Mouse (Mus musculus) hindbrain, embryonic 14.5 days (tissue): ENCODE measurements at regions not wholly inside any gene's neighbourhood (a gene's known extent, or its start where the extent isn't known, plus 50 kb on each side); places are given as distances from the start of the nearest gene placed in this dataset.
A peak's percentile ranks its signal among the peaks of the same experiment; 100 is the strongest.

Experiments
- ATAC-seq: fragments of 200-750 bp; cut with Nextera tagmentation; 2 replicates; pipeline ENCODE4 v1.8.0; 2017; ENCODE audit warnings: moderate number of reproducible peaks, mild to moderate bottlenecking, moderate TSS enrichment, moderate library complexity; ENCODE audit not compliant: low FRiP score
- DNase-seq: peaks from one replicate; pipeline ENCODE4 v3.0.0-alpha.2; 2015; ENCODE audit warnings: low spot score
- H3K27ac ChIP-seq: fragments of 300-500 bp; sonication (generic); 2 replicates; pipeline ENCODE4 v1.5.1; 2014; ENCODE audit warnings: mild to moderate bottlenecking, moderate library complexity
- H3K27me3 ChIP-seq: fragments of 300-500 bp; sonication (generic); 2 replicates; pipeline ENCODE4 v1.6.1; 2014; ENCODE audit warnings: mild to moderate bottlenecking, low read length, mixed read lengths; ENCODE audit not compliant: control insufficient read depth, insufficient read depth
- H3K36me3 ChIP-seq: fragments of 300-500 bp; sonication (generic); replicated peaks from 2 replicates; pipeline ENCODE4 v1.6.1; 2014; ENCODE audit not compliant: control insufficient read depth, insufficient read depth
- H3K4me1 ChIP-seq: fragments of 300-500 bp; sonication (generic); replicated peaks from 2 replicates; pipeline ENCODE4 v1.6.1; 2014; ENCODE audit warnings: antibody characterized with exemption, low read length, mixed read lengths; ENCODE audit not compliant: control insufficient read depth, insufficient read depth
- H3K4me2 ChIP-seq: fragments of 300-500 bp; sonication (generic); replicated peaks from 2 replicates; pipeline ENCODE4 v1.6.1; 2014; ENCODE audit warnings: mild to moderate bottlenecking, moderate library complexity
- H3K4me3 ChIP-seq: fragments of 300-500 bp; sonication (generic); replicated peaks from 2 replicates; pipeline ENCODE4 v1.5.1; 2014; ENCODE audit warnings: mild to moderate bottlenecking, low read length
- H3K9ac ChIP-seq: fragments of 300-500 bp; sonication (generic); 2 replicates; pipeline ENCODE4 v1.6.1; 2014
- H3K9me3 ChIP-seq: fragments of 300-500 bp; sonication (generic); 2 replicates; pipeline ENCODE4 v1.6.1; 2016; ENCODE audit warnings: low read length; ENCODE audit not compliant: control insufficient read depth
- WGBS: fragments of 180-500 bp; shearing (Covaris S2); extraction: QIAGEN DNeasy Blood & Tissue Kit; methylation state at CpG from one replicate; pipeline ENCODE4 v1.1.7; 2014; 5-methylcytosine and 5-hydroxymethylcytosine counted together

DNA sequence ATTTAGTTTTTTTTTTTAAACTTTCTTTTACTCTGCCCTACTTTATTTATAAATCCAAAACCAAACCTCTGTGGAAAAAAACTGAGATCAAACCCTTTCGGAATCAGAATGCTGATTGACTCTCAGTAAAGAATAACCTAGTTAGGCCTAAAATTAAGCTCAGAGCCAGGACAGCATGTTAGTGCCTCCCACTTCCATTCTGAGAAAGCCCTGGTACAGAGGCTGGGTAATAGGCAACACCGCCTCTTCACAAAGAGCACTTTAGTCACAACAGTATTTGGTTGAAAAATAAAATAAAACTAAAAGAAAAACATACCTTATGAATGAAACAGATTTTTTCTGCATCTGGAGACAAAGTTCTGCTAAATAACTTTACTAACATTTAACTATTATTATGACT, 418.4 kb upstream of the Robo1 start:
- H3K4me3 ChIP-seq, result no peak overlapping the region
- H3K4me1 ChIP-seq, result no peaks in the 10 kb centered on the region
- no peaks in the 10 kb centered on the region for H3K9me3 ChIP-seq
- H3K27ac ChIP-seq, result no peak overlapping the region
- H3K9ac ChIP-seq, result no peak overlapping the region
- ATAC-seq (no peak), DNase-seq (no peak)
- no peaks in the 10 kb centered on the region for H3K36me3 ChIP-seq
- H3K27me3 ChIP-seq, result no peaks in the 10 kb centered on the region
- H3K4me2 ChIP-seq, result no peak overlapping the region
- 69% methylated on average over 2 of the region's 2 CpGs for WGBS

DNA sequence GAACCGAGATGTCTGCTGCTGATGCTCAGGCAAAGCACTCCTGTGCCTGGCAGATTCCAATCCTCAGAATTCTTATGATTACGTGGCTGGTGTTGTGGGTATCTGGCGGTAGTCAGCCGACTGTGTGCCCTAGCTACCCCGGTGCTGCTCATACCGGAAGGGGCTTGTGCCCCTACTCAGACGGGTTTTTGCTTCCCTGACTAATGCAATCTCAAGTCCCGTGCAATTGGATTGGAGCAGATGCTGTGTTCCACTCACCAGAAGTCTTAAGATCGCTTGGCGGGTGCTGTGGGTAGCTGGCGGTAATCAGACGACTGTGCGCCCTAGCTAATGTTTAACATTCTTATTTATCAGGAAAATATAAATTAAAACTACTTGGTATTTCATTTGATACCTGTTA, 385.0 kb upstream of the Robo1 start:
- DNase-seq, result no peak
- H3K27ac ChIP-seq, result no peak overlapping the region
- H3K36me3 ChIP-seq, result no peaks in the 10 kb centered on the region
- 93% methylated on average over 13 of the region's 13 CpGs for WGBS
- no peak overlapping the region for H3K4me2 ChIP-seq
- no peak for ATAC-seq
- no peaks in the 10 kb centered on the region for H3K4me1 ChIP-seq
- H3K9me3 ChIP-seq, result no peaks in the 10 kb centered on the region
- H3K9ac ChIP-seq, result no peak overlapping the region
- no peaks in the 10 kb centered on the region for H3K27me3 ChIP-seq
- H3K4me3 ChIP-seq, result no peak overlapping the region

DNA sequence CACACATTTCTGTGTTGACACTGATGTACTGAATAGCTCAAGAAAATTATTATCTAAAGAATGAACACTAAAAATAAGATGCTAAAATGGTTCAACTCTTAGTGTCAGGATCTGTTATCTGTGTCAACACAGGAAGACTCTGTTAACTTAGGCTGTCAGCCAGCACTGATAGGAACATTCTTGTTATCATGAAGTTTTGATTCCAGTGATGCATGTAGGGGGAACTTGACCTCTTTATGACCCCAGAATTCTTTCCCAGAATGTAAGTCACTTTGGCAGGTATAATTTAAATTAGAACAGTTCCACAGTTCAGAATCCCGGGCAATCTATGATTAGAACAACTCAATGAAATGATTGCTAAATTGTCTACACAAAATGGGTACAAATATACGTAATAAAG, 363.9 kb upstream of the Robo1 start:
- Histone ChIP-seq H3K27me3 (no peaks in the 10 kb centered on the region), H3K4me1 (no peaks in the 10 kb centered on the region), H3K4me2 (no peak overlapping the region), H3K27ac (no peak overlapping the region), H3K9me3 (no peaks in the 10 kb centered on the region), H3K36me3 (no peaks in the 10 kb centered on the region), H3K9ac (no peak overlapping the region), H3K4me3 (no peak overlapping the region)
- no peak for DNase-seq
- no peak for ATAC-seq
- WGBS, result 83% methylated on average over 2 of the region's 2 CpGs

DNA sequence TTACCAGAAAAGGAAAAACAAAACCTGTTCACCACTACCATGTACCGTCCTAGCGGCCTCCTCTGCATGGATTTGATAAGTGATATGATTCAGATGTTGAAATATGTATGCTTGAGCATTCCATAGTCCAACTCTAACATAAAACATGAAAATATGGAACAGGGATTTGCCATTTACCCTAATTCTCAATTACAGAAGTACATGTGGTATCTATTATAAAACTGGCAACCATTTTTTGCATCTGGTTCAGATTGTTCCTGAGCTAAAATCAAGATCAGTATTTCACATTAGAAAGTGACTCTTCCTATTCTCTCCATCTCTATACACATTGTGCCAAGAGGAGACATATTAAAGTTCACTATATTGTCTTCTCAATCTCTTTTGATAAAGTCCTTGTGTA, 363.3 kb upstream of the Robo1 start:
- Histone ChIP-seq H3K27me3 (no peaks in the 10 kb centered on the region), H3K36me3 (no peaks in the 10 kb centered on the region), H3K27ac (no peak overlapping the region), H3K9me3 (no peaks in the 10 kb centered on the region), H3K4me2 (no peak overlapping the region), H3K9ac (no peak overlapping the region), H3K4me1 (no peaks in the 10 kb centered on the region), H3K4me3 (no peak overlapping the region)
- WGBS, result 85% methylated on average over 2 of the region's 2 CpGs
- no peak for DNase-seq
- ATAC-seq, result no peak

DNA sequence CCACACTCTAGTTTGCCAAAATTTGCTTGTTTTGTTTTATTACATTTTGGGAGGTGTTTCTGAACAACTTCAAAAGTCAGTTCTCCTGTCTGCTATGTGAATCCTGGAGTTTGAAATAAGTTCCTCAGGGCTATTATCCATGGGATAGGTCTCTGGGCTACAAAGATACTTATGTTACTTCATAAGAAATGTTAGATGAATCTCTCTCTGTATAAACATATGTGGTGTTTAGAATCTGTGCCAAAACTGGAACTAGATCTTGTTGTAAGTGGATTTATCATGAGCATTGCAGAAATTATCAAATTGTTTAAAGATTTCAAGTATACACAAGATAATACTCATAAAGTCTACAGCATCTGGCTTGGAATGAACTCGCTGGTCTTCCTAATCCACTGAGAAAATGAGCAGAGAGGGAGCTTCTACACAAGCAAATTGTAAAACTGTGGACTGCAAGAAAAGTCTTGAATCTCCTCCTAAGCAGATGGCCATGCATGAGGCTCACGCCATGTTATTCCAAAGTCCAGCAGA, 355.2 kb upstream of the Robo1 start:
- no peaks in the 10 kb centered on the region for H3K4me1 ChIP-seq
- H3K36me3 ChIP-seq, result no peaks in the 10 kb centered on the region
- WGBS, result 82% methylated on average over 2 of the region's 2 CpGs
- no peak overlapping the region for H3K9ac ChIP-seq
- no peaks in the 10 kb centered on the region for H3K27me3 ChIP-seq
- ATAC-seq (no peak), DNase-seq (no peak)
- no peak overlapping the region for H3K4me2 ChIP-seq
- no peak overlapping the region for H3K4me3 ChIP-seq
- 0 out of 2 replicates have a peak, but pooled peaks cover 5% of the 10 kb centered on the region for H3K9me3 ChIP-seq
- no peak overlapping the region for H3K27ac ChIP-seq

DNA sequence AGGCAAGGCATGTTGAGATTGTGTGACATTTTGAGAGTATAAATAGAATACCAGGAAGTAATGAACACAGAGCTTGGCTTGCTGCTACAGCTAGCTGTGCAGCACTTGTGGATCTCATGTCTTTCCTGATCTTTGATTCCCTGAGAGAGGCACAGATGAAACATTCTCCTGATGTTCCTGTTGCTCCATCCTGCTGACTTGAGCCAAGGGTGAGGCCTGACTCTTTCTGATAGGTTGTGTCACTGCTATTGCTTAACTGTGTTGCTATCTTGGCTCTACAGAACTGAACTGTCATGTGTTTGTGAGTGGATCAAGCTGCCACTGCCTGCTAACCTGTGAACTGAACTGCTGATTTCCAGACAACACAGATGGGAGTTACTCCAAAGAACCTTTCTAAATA, 344.5 kb upstream of the Robo1 start:
- no peaks in the 10 kb centered on the region for H3K9me3 ChIP-seq
- H3K4me3 ChIP-seq, result no peak overlapping the region
- H3K36me3 ChIP-seq, result no peaks in the 10 kb centered on the region
- H3K4me2 ChIP-seq, result no peak overlapping the region
- H3K9ac ChIP-seq, result no peak overlapping the region
- DNase-seq (no peak), ATAC-seq (no peak)
- H3K27ac ChIP-seq, result no peak overlapping the region
- no peaks in the 10 kb centered on the region for H3K27me3 ChIP-seq
- no peaks in the 10 kb centered on the region for H3K4me1 ChIP-seq

DNA sequence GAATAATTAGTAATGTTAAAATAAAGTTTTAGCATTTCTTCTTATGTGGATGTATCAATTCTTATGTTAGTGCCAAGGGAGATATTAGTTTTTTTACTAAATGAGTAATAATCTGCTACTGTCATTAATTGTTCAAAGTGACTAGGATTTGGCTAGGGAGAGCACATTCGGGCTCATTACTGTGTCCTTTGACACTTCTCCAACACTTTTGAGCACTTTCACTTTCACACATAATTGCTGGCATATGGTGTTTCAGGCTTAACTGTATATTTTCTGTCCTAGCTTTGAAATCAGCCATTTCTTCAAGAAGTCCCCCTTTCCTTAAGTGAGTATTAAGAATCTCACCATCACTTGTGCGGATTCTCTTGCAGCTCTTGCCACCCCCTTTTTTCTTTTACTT, 334.3 kb upstream of the Robo1 start:
- 96% methylated on average over 2 of the region's 2 CpGs for WGBS
- H3K36me3 ChIP-seq, result no peaks in the 10 kb centered on the region
- no peak for DNase-seq

DNA sequence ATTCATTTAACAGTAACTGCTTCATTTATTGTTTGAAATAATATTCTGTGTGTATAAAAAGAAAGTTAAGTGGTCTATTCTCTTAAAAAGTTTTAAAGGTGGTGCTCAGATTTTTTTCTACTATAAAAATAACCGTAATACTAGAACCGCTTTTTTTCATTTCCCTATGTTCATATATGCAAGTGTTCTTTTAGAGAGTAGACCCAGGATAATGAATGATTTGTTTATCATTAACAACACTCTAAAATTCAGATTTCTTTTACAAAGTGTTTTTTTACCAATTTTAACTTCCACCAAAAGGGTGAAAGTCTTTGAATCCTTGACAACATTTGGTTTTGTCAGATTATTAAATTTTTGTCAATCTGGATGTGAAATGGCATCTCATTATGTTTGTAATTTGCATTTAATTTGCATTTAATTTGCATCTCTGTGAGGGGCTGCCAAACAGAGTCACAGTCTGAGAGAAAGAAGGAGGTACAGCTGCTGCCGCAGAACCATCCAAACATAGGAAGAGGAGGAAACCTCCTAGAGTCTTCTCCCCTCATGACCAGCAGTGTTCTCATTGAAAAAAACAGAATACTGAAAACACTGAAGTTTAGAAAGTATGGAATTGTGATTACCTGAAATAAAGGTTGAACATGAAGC, 310.4 kb upstream of the Robo1 start:
- no peak overlapping the region for H3K4me3 ChIP-seq
- H3K4me1 ChIP-seq, result no peaks in the 10 kb centered on the region
- WGBS, result 66% methylated on average over 3 of the region's 3 CpGs
- DNase-seq (peak; percentile 42), ATAC-seq (peak; percentile 70; the same call in 1 of the 2 replicates)
- no peaks in the 10 kb centered on the region for H3K9me3 ChIP-seq
- no peak overlapping the region for H3K9ac ChIP-seq
- H3K36me3 ChIP-seq, result no peaks in the 10 kb centered on the region
- H3K4me2 ChIP-seq, result no peak overlapping the region
- H3K27ac ChIP-seq, result no peak overlapping the region
- no peaks in the 10 kb centered on the region for H3K27me3 ChIP-seq

More for the DNA sequence above, 334.3 kb upstream of the Robo1 start:
- Histone ChIP-seq H3K9ac (no peak overlapping the region), H3K4me2 (no peak overlapping the region), H3K4me3 (no peak overlapping the region), H3K4me1 (no peaks in the 10 kb centered on the region), H3K27me3 (no peaks in the 10 kb centered on the region), H3K27ac (no peak overlapping the region), H3K9me3 (no peaks in the 10 kb centered on the region)
- ATAC-seq, result no peak

DNA sequence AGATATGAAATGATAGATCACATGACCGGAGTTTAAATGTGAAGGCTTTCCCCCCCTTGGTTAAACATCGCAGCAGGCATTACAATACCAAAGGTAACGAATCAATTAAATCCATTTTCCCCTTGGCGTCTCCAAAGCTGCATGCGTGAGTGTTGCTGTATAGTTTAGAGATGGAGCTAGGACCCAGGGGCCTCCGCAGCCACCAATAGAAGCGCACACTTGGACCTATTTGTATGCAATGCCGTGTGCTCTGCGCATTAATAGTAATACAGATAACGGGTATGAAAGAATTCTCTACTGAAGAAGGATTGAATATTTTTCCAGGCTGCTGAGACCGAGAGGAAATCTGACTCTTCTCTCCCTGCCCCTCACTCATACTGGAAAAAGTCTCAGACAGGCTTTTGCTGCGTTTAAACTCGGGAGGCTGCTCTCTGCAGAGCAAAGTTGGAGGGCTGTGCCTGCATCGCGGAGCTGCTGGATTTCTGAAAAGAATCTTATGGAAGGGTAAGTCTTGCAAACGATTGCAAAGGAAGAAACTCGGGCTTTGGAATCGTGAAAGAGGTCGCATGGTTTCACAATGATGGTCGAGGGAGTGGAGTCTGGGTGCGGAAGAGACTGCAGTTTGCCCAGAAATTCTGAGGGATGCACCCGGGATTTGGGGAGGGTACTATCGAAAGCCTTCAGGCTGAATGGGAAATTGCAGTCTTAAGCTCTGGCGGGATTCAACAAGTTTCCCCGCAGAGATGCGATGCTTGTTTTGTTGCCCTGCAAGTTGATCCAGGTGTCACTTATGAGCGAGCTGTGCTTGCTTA, 280.5 kb upstream of the Robo1 start:
- ATAC-seq (peak; percentile 80), DNase-seq (peak; percentile 71)
- Histone ChIP-seq H3K27me3 (no peaks in the 10 kb centered on the region), H3K4me1 (peaks cover 18% of the 10 kb centered on the region), H3K4me2 (peak overlapping the region; percentile 68), H3K9me3 (no peaks in the 10 kb centered on the region), H3K9ac (peak overlapping the region; percentile 70), H3K27ac (peak overlapping the region; percentile 91), H3K4me3 (peak overlapping the region; percentile 55), H3K36me3 (no peaks in the 10 kb centered on the region)
- under 1% methylated on average over 27 of the region's 27 CpGs for WGBS
